In the genomic region with DNA sequence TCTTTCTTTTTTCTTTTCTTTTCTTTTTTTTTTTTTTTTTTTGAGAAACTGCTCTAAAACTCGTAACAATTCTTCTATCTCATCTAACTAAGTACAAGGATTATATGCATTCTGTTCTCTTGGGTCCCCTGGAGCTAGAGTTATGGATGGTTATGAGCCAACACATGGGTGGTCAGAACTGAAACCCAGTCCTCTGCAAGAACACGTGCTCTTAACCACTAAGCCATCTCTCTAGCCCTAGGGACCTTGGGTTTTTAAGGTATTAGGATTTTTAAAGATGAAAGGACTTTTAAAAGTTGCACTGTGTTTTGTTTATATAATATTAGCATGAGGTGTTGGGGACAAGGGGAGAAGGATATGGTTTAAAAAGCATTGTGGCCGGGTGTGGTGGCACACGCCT, we compare ENCODE assay signal across 31 mouse cellular contexts.
"Had no signal": no experiment of that assay in that cellular context is flagged by ENCODE, and none has a peak within 500 bp of the region (broad histone marks: within the 10 kb centered on the region; RNA-seq: fewer than 3 reads in every experiment).

No protein-coding gene starts in this region.

- H3K27ac ChIP-seq: left cerebral cortex, adult 2 months; limb, embryonic 10.5 days; limb, embryonic 12.5 days; limb, embryonic 13.5 days; limb, embryonic 15.5 days; liver, embryonic 12.5 days; liver, embryonic 13.5 days; liver, embryonic 14.5 days; liver, embryonic 15.5 days; lung, embryonic 15.5 days; macrophage; midbrain, embryonic 10.5 days; midbrain, embryonic 12.5 days; midbrain, embryonic 13.5 days; neural tube, embryonic 12.5 days had no signal

- H3K4me3 ChIP-seq: left cerebral cortex, adult 2 months; limb, embryonic 10.5 days; limb, embryonic 12.5 days; limb, embryonic 13.5 days; limb, embryonic 15.5 days; liver, embryonic 12.5 days; liver, embryonic 13.5 days; liver, embryonic 15.5 days; lung, embryonic 15.5 days; megakaryocyte, embryonic 14.5 days; midbrain, embryonic 10.5 days; midbrain, embryonic 12.5 days; midbrain, embryonic 13.5 days; myocyte; neural tube, embryonic 12.5 days had no signal

- ATAC-seq: liver, embryonic 12.5 days; liver, postnatal 0 days; lung, postnatal 0 days; midbrain, embryonic 13.5 days; midbrain, embryonic 16.5 days had no signal

- H3K4me1 ChIP-seq: liver, embryonic 15.5 days had no signal

- H3K9ac ChIP-seq: limb, embryonic 12.5 days; limb, embryonic 13.5 days; limb, embryonic 15.5 days; liver, embryonic 12.5 days; liver, embryonic 13.5 days; liver, embryonic 14.5 days; liver, embryonic 15.5 days; liver, postnatal 0 days; lung, embryonic 14.5 days; lung, embryonic 15.5 days; midbrain, embryonic 12.5 days; midbrain, embryonic 13.5 days; neural tube, embryonic 12.5 days had no signal

- H3K4me2 ChIP-seq: limb, embryonic 12.5 days; limb, embryonic 13.5 days; limb, embryonic 15.5 days; liver, embryonic 11.5 days; liver, embryonic 12.5 days; liver, embryonic 13.5 days; liver, embryonic 15.5 days; lung, embryonic 14.5 days; lung, embryonic 15.5 days; midbrain, embryonic 12.5 days; midbrain, embryonic 13.5 days; neural tube, embryonic 12.5 days had no signal

- H3K27me3 ChIP-seq: limb, embryonic 12.5 days; limb, embryonic 13.5 days; limb, embryonic 15.5 days; lung, embryonic 15.5 days had no signal

- H3K9me3 ChIP-seq: limb, embryonic 10.5 days; limb, embryonic 12.5 days; limb, embryonic 13.5 days; limb, embryonic 15.5 days; liver, embryonic 12.5 days; liver, embryonic 13.5 days; liver, embryonic 15.5 days; lung, embryonic 15.5 days; midbrain, embryonic 10.5 days; midbrain, embryonic 12.5 days; midbrain, embryonic 13.5 days; neural tube, embryonic 12.5 days had no signal

- DNase-seq: left cerebral cortex, postnatal 4 days; liver; liver, embryonic 13.5 days; liver, postnatal 0 days; lung, adult 18-20 months; lung, adult 2 months; lung, embryonic 14.5 days; lung, postnatal 10 days; lung, postnatal 14 days; lung, postnatal 36 days; lung, postnatal 4 days; midbrain, embryonic 14.5 days had no signal

- H3K36me3 ChIP-seq: limb, embryonic 10.5 days; limb, embryonic 12.5 days; limb, embryonic 13.5 days; limb, embryonic 15.5 days; liver, embryonic 12.5 days; liver, embryonic 13.5 days; liver, embryonic 15.5 days; lung, embryonic 15.5 days; midbrain, embryonic 10.5 days; midbrain, embryonic 12.5 days; midbrain, embryonic 13.5 days; neural tube, embryonic 12.5 days had no signal
